Mouse (Mus musculus) midbrain, embryonic 11.5 days (tissue): Measurements from ENCODE around the gene Dvl2. TPM values are rescaled to one million over a fixed set of nuclear protein-coding genes. Genes with fewer than 3 reads are reported as not detected.

ENCODE experiments used
- ATAC-seq: fragments of 200-750 bp; cut with Nextera tagmentation; 2 replicates; pipeline ENCODE4 v1.8.0; 2017; ENCODE audit warnings: moderate TSS enrichment, moderate library complexity; ENCODE audit not compliant: low FRiP score
- DNase-seq: peaks from one replicate; pipeline ENCODE4 v3.0.0; 2015; ENCODE audit warnings: low spot score; ENCODE audit errors: missing footprints
- H3K27ac ChIP-seq: fragments of 300-500 bp; sonication (generic); 2 replicates; pipeline ENCODE4 v1.5.1; 2014; ENCODE audit warnings: low read depth, low read length
- H3K27me3 ChIP-seq: fragments of 300-500 bp; sonication (generic); 2 replicates; pipeline ENCODE4 v1.6.1; 2014; ENCODE audit warnings: mild to moderate bottlenecking, low read length, moderate library complexity, mixed read lengths; ENCODE audit not compliant: control insufficient read depth, insufficient read depth
- H3K36me3 ChIP-seq: fragments of 300-500 bp; sonication (generic); 2 replicates; pipeline ENCODE4 v1.6.1; 2014; ENCODE audit warnings: mild to moderate bottlenecking, low read length, moderate library complexity, mixed read lengths; ENCODE audit not compliant: control insufficient read depth, insufficient read depth
- H3K4me1 ChIP-seq: fragments of 300-500 bp; sonication (generic); 2 replicates; pipeline ENCODE4 v1.6.1; 2014; ENCODE audit warnings: low read length; ENCODE audit not compliant: control insufficient read depth, insufficient read depth
- H3K4me2 ChIP-seq: fragments of 300-500 bp; sonication (generic); 2 replicates; pipeline ENCODE4 v1.6.1; 2014; ENCODE audit warnings: mild to moderate bottlenecking, moderate library complexity
- H3K4me3 ChIP-seq: fragments of 300-500 bp; sonication (generic); 2 replicates; pipeline ENCODE4 v1.5.1; 2014; ENCODE audit warnings: low read depth, low read length
- H3K9ac ChIP-seq: fragments of 300-500 bp; sonication (generic); 2 replicates; pipeline ENCODE4 v1.6.1; 2014; ENCODE audit warnings: low read length
- H3K9me3 ChIP-seq: fragments of 300-500 bp; sonication (generic); 2 replicates; pipeline ENCODE4 v1.6.1; 2016; ENCODE audit warnings: low read length; ENCODE audit not compliant: control insufficient read depth
- WGBS: fragments of 180-500 bp; shearing (Covaris S2); extraction: QIAGEN DNeasy Blood & Tissue Kit; methylation state at CpG from one replicate; pipeline ENCODE4 v1.1.7; 2014; 5-methylcytosine and 5-hydroxymethylcytosine counted together
- polyA plus RNA-seq: library from polyadenylated mRNA; unstranded; fragments of >200 nt; fragmentation: Nextera tagmentation; extraction: Ambion mirVana; gene quantifications from 2 replicates; pipeline ENCODE4 v1.2.1, GENCODE M21; 2014

The Dvl2 gene
- polyA plus RNA-seq, 1 experiment from 2014 or later: 29.0 TPM

DNA sequence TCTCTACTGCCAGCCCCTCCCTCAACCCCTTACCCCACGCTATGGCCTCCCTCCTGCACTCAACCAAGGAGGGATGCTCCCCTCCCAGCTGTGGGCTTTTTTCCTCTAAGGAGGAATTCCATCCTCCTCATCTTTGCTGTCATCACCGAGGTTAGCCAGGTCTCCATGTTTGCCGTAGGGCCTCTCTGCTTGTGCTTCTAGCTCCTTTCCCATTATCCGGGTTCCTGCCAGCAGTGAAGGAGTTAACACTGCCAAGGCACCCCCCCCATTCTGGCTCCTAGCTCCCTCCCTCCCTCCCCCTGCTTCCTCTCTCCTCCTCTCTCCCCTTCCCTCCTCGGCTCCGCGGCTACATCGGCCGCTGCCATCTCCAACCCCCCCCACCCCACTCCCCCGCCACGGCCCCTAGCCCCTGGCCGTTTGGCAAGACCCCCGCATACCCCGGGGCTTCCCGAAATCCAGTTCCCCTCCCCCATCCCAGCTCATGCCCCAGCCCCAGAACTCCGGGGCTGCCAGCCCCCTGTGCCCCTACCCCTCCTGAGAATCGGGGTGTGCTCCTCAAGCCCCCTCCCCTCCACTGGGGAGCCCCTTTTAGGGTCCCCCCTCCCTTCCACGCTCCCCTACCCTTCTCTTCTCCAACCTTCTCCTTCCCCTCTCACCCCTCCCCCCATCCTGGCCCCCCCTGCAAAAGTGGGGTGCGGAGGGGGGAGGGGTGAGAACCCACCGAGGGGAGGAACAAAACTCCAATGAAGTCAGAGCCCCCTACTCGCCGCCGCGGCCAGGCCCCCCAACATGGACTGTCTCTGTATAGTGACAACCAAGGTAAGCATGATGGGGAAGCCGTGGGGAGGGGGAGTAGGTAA lies 18.0 kb downstream of the Dvl2 start:
- H3K9me3 ChIP-seq: no peaks in the 10 kb centered on the region
- 1% methylated on average over 25 of the region's 25 CpGs for whole genome bisulfite sequencing
- H3K9ac ChIP-seq: peak overlapping the region; percentile 88
- H3K27me3 ChIP-seq: no peaks in the 10 kb centered on the region
- H3K36me3 ChIP-seq: no peaks in the 10 kb centered on the region
- peak overlapping the region; percentile 68 for H3K4me3 ChIP-seq
- H3K27ac ChIP-seq: peak overlapping the region; percentile 79
- DNase-seq (peak; percentile 98), ATAC-seq (no peak)
- peak overlapping the region; percentile 87 for H3K4me2 ChIP-seq
- H3K4me1 ChIP-seq: peaks cover 55% of the 10 kb centered on the region

DNA sequence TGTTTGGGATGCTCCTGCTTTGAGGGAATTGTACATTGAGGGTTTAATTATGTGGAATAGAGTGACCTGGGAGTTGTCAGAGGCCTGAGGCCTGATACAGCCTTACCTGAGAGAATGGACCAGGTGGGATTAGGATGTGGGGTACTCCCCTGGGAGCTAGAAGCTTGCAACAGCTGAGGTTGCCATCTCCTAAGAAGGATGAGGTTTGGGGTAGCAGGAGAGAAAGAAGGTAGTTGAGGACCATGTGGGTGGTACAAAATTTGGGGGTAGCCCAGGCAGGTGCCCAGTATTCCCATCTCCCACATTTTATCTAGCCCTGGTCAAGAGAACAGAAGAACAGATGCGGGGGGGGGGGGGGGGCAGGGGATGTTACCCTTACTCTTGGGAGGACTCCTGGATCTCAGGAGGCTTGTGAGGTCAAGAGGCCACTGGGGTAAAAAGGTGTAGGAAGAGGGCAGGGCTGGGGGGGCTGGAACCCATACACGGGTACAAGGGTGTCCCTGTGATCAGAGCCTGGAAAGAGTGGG lies 19.2 kb downstream of the Dvl2 start:
- H3K4me2 ChIP-seq: peak overlapping the region; percentile 87
- no peaks in the 10 kb centered on the region for H3K27me3 ChIP-seq
- H3K4me3 ChIP-seq: peak overlapping the region; percentile 68
- peak; percentile 81 for DNase-seq
- H3K4me1 ChIP-seq: peaks cover 60% of the 10 kb centered on the region
- H3K36me3 ChIP-seq: no peaks in the 10 kb centered on the region
- no peaks in the 10 kb centered on the region for H3K9me3 ChIP-seq
- peak overlapping the region; percentile 88 for H3K9ac ChIP-seq
- peak overlapping the region; percentile 79 for H3K27ac ChIP-seq
- WGBS: 14% methylated on average over 2 of the region's 2 CpGs
- ATAC-seq: no peak

DNA sequence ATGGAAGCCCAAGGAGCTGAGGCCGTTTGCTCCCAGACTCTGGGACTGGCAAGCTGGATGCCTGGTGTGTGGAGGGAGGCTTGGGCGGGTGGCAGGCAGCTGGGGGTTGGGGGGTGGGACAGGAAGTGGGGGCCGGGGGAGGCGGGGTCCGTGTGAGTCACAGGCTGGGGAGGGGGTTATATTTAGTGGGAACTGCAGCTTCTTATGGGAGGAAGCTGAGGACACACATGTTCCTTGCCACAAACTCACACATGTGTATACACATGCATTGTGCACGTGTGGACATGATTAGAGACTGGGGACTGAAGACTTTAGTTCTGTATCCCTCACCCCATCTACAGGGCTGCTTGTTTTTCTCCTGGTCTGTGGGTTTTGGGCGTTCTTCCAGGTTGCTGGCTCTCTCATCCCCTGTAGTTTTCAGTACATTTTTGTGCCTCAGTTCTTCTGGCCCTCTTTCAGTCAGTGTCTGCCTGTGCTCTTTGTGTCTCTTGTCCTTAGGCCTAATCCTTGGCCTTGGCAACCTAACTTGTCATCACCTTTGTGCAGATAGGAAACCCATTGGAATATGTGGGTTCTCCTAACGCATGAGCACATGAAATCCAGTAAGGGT lies 19.7 kb downstream of the Dvl2 start:
- Histone ChIP-seq H3K36me3 (no peaks in the 10 kb centered on the region), H3K4me3 (peak overlapping the region; percentile 38), H3K4me2 (peak overlapping the region; percentile 87), H3K9me3 (no peaks in the 10 kb centered on the region), H3K9ac (peak overlapping the region; percentile 40; the same call in 1 of the 2 replicates), H3K27ac (peak overlapping the region; percentile 69), H3K27me3 (no peaks in the 10 kb centered on the region), H3K4me1 (peaks cover 57% of the 10 kb centered on the region)
- 12% methylated on average over 7 of the region's 8 CpGs for WGBS
- ATAC-seq (no peak), DNase-seq (peak; percentile 83)

DNA sequence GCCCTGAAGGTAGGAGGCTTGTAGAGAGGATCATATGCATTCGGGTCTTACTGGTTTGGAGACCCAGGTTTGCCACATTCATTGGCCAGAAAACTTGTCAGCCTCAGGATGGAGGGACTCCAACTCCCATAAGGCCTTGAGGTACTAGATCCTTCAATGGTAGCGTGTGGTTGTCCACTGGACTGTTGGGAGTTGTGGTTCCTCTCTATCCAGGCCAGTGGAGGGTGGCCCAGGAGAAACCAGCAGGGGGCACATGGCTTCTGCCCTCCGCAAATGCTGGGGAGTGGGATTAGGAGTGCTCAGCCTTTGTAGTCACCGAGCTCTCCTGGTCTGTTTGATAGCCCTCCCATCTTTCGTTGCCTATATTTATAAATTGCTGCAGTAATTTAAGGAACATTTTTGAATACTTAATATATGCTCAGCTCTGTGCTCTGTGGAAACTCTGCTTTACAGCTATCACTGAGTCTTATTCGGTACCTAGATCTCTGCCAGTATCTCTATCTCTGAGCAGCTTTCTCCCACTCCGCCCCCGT lies 20.4 kb downstream of the Dvl2 start:
- Histone ChIP-seq H3K36me3 (no peaks in the 10 kb centered on the region), H3K4me3 (peak overlapping the region; percentile 38), H3K27ac (peak overlapping the region; percentile 69), H3K4me1 (peaks cover 60% of the 10 kb centered on the region), H3K9ac (peak overlapping the region; percentile 40; the same call in 1 of the 2 replicates), H3K9me3 (no peaks in the 10 kb centered on the region), H3K27me3 (no peaks in the 10 kb centered on the region), H3K4me2 (peak overlapping the region; percentile 87)
- ATAC-seq (peak; percentile 80), DNase-seq (peak; percentile 97)
- under 1% methylated on average over 8 of the region's 8 CpGs for WGBS

DNA sequence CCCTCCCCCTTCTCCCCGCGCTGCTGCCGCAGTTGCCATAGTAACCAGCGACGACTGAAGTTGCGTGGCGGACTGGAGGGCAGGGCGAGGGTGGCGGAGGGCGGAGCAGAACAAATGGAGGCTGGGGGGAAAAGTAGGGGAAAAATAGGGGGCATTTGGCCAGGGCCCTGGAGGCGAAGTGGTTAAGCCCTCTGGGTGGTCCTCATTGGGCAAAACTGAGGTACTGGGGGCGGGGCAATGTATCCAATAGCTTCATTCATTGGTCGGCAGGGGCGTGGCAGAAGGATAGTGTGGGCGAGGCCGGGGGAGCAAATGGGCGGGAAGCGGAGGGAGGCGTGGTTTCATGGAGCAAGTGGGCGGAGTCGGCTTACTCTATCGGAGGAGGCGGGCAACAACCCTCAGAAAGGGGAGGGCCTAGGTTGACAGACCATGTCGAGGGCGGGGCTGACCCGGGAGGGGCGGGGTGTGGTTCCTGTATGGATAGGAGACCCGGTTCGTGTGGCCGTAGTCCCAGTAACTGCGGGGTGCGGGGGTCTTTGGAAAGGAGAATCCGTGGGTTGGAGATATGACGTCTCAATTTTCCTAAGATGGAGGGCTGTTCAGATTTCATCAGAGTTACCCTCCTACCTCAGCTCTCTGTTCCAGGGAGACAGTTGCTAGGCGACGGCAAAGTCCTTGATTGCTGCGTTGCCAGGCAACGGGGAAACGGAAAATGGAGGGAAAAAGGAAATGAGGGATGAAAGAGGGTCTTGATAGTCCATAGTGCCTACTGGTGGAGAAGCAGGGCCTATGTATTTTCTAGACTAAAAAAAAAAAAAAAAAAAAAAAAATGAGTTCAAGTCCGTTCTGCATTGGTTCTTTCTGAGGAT lies 21.1 kb downstream of the Dvl2 start:
- Histone ChIP-seq H3K4me3 (peak overlapping the region; percentile 38), H3K4me1 (peaks cover 67% of the 10 kb centered on the region)
- peak; percentile 100 for DNase-seq

DNA sequence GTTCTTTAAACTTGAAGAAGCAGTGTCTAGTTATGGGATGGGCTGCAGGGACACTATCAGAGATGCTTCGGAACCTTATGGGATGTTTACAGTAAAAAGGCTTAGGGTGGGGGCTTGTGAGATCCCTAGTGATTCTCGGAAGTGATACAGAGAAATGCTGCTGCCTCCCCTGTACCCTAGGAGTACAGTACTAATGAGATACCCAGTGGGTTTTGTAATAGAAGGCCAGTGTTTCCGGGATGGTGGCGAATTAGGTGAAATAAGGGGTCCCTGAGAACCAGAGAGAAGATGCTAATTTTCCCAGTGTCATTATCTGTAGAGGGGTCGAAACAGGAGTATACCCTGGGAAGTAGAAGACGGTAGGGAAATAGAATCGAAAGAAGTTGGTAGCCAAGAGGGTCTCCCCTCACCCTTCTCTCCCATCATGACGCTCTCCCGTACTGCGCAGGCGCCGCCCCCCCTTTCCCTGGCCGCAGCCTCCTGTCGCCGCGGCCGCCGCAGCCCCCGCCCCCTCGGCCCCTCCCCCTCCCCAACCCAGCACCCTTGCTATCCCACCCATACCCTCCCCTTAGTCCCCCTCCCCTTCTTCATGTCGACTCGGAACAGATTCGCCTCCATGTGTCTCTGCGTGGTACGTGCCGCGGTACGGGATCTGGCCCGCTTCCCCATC lies 23.2 kb downstream of the Dvl2 start:
- Histone ChIP-seq H3K4me2 (peak overlapping the region; percentile 67), H3K4me1 (peaks cover 76% of the 10 kb centered on the region), H3K27ac (peak overlapping the region; percentile 35; the same call in 1 of the 2 replicates), H3K27me3 (no peaks in the 10 kb centered on the region), H3K9me3 (no peaks in the 10 kb centered on the region), H3K4me3 (peak overlapping the region; percentile 37), H3K9ac (peak overlapping the region; percentile 70), H3K36me3 (no peaks in the 10 kb centered on the region)
- DNase-seq (peak; percentile 93), ATAC-seq (no peak)
- 5% methylated on average over 25 of the region's 29 CpGs for WGBS

More for the DNA sequence above, 21.1 kb downstream of the Dvl2 start:
- H3K4me2 ChIP-seq: peak overlapping the region; percentile 87
- no peaks in the 10 kb centered on the region for H3K9me3 ChIP-seq
- ATAC-seq: peak; percentile 86
- peak overlapping the region; percentile 69 for H3K27ac ChIP-seq
- WGBS: 1% methylated on average over 40 of the region's 40 CpGs
- no peaks in the 10 kb centered on the region for H3K27me3 ChIP-seq
- peak overlapping the region; percentile 40; the same call in 1 of the 2 replicates for H3K9ac ChIP-seq
- H3K36me3 ChIP-seq: no peaks in the 10 kb centered on the region

DNA sequence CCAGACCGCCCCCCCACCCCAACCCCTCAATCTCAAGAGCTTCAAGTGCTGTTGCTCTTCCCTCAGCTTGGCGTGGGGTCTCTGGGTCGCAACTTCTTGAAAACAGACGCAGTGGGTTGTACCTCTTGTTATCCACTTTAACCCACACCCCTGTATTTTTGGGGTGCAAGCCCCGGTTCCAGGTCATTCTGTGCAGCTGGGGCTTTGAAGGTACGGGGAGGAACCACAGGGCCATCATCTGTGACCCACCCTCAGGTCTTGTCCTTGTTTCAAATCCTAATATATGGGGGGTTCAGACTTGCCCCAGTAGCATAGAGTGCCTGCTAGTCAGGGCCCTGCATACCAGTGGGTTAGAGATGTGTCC lies 23.7 kb downstream of the Dvl2 start:
- peak overlapping the region; percentile 37 for H3K4me3 ChIP-seq
- WGBS: 10% methylated on average over 6 of the region's 6 CpGs
- peak overlapping the region; percentile 35; the same call in 1 of the 2 replicates for H3K27ac ChIP-seq
- no peaks in the 10 kb centered on the region for H3K27me3 ChIP-seq
- H3K9ac ChIP-seq: peak overlapping the region; percentile 70
- no peaks in the 10 kb centered on the region for H3K36me3 ChIP-seq
- H3K4me2 ChIP-seq: peak overlapping the region; percentile 67
- no peak for ATAC-seq
- no peak for DNase-seq
- H3K4me1 ChIP-seq: peaks cover 73% of the 10 kb centered on the region
- H3K9me3 ChIP-seq: no peaks in the 10 kb centered on the region

DNA sequence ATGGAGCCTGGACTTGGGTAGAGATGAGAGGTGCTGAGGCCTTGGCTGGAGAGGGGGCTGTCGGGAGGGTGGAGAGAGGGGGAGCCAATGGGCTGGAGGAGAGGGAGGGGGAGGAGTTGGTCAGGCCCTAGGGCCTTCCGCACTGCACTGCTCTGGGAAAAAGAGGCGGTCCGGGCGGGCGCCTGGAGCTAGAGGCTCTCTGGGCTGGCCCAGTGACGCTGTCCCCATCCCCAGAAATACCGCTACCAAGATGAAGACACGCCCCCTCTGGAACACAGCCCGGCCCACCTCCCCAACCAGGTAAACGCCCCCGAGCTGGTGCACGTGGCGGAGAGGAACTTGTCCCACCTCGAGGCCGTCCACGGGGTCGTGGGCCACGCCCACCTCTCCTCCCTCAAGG lies 26.3 kb downstream of the Dvl2 start:
- WGBS: under 1% methylated on average over 19 of the region's 19 CpGs

More for the DNA sequence above, 26.3 kb downstream of the Dvl2 start:
- Histone ChIP-seq H3K27ac (peak overlapping the region; percentile 52; the same call in 1 of the 2 replicates), H3K27me3 (no peaks in the 10 kb centered on the region), H3K36me3 (peaks cover 5% of the 10 kb centered on the region), H3K4me1 (peaks cover 63% of the 10 kb centered on the region), H3K9ac (peak overlapping the region; percentile 6), H3K4me2 (peak overlapping the region; percentile 69), H3K4me3 (peak overlapping the region; percentile 19), H3K9me3 (no peaks in the 10 kb centered on the region)
- no peak for DNase-seq
- ATAC-seq: peak; percentile 17; the same call in 1 of the 2 replicates
